Mouse (Mus musculus): ENCODE data around the gene Pbx1. TPM values are rescaled to one million over a fixed set of nuclear protein-coding genes. Genes with fewer than 3 reads are reported as not detected.

Pbx1 gene
- total RNA-seq, 4 experiments from 2014 or later = 136 to 166 (median 145) TPM

DNA sequence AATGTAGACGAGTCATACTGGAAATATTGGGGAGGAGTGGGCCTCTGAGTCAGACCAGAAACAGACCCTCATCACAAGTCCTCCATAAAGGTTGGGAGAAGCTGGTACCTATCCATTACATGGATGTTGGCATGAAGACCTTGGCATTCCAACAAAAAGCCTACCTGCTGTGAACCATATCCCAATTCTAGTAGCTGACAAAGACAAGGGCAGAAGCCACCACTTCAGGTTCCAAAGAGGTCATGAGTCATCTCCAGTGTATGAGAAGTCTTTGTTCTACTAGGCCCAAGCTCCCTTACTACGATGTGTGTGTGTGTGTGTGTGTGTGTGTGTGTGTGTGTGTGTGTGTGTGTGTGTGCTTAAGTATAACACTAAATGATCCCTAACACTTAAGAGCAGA, 160.0 kb downstream of the Pbx1 start:
- DNase-seq (ENCODE audit: low spot score in 2 of 2) = no peak

DNA sequence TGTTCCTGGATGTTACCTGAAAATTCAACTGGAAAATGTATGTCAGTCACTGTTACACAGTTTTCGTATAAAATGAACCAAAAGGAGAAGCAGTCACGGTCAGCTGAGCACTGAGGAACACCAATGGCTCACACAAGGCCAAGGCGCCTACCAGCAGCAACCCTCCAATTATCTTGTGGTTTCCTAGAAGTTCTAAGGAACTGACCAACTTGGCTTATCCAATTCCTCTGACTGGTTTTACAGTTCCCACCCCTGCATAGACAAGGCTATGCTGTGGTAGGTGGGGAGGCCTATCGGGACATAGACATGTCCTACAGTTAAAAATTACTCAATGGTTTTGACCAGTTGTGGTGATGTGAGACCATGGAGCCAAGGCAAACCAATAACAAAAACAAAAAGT, 160.9 kb downstream of the Pbx1 start:
- no peak for DNase-seq (ENCODE audit: low spot score in 2 of 2)

DNA sequence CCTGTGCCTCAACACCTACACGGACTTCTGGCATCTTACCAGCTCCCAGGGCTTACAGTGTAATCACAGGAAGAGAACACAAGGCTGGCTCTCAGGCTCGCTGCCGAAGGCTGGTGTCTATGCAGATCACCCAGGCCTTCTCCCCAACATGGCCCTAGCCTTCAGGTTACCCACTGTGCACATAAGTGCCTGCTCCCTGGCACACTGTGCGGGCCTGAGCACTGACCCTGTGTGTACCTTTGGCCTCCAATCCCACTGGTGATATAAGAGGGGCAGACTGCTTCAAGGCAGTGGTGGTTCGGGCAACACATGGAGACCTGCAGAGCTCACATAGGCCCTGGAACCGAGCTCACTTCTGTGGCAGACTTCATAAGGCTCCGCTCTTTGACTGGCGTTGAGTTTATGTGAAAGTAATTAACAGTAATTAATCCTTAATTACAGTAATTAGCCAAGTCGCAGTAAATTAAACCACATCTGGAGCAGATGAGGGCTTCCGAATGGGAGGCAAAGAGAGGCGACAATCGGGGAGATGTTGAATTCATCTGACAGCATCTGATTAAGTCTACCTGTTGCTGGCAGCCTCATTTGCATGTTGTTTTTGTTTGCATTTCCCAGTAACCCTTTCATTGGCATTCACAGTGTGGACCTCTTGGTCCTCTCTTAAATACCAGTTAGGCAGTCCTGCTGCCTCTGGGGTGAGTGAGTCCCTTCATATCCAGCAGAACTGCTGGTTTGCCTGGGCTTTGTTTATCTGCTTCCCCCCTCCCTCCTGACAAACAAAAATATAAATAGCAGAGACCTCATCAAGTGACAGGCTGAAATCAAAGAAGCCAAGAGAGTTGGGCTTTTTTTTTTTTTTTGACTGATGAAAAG, 163.1 kb downstream of the Pbx1 start:
- no peak for DNase-seq (ENCODE audit: low spot score in 2 of 2)

DNA sequence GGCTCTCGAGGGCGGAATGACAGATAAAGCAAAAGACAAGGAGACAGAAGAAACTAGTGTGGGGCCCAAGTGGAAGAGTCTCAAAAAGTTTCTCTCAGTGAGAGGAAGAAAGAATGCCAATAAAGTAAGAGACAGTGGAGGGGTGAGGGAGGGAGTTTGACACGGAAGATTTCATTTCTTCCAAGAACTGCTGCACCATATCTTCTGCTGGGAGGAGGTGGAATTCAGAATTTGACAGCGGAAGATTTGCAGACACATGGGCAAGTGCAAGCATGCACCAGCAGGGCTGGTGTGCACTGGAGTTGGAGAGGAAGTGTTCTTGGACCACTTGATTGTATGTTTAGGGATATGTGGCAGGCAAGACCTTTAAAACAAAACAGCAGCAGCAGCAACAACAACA, 163.8 kb downstream of the Pbx1 start:
- DNase-seq (ENCODE audit: low spot score in 2 of 2) = no peak

DNA sequence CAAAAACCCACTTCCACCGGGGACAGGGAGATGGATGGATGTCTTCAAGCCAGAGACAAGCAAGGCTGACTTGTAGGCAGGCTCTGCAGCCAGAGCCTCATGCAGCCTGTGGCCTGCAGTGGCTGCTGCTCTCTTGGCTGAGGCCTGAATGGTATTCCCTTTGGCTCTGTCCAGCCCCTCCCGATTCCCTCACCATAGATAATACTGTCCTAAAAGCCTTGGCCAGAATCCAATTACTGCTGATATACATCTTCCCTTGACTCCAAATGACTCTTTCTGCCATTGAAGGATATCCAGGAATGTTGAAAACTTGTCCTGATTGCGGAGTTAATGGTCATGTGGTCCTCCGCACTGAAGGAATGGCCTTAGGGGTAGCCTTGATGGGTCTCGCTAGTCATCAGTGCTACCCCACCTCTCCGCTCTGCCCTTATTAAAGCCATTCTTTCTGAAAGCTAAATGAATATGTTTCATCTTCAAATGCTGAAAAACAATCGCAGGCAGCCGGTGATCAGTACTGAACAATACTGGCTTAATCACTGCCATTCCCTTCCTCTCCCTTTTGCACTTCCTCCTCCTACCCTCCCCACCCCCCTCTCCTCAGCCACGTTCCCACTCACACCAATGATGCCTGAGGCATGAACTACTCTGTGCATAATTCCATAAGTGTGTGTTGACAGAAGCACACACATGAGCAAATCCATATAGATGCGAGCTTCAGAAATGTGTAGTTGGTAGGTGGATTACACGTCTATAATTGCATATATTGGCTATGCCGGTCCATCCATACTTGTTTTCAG, 166.3 kb downstream of the Pbx1 start:
- no peak for DNase-seq (ENCODE audit: low spot score in 2 of 2)

DNA sequence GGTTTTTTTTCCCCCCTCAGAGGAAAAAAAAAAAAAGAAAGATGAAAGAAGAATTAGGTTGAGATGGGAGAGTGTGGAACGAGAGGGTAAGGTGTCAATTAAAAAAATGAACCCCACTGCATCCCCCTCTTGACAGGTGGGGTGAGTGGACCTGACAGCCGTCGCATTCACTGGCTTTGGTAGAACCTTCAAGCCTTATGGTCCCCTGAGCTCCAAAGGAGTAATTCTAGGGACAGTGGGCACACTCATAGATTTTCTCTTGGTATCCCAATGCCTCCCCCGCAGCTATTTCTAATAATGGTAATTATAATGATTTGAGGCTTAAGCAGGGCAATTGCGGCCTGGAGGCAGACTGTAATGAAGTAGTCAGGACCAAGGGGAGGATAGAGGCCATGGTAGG, 167.0 kb downstream of the Pbx1 start:
- DNase-seq (ENCODE audit: low spot score in 2 of 2) = no peak

DNA sequence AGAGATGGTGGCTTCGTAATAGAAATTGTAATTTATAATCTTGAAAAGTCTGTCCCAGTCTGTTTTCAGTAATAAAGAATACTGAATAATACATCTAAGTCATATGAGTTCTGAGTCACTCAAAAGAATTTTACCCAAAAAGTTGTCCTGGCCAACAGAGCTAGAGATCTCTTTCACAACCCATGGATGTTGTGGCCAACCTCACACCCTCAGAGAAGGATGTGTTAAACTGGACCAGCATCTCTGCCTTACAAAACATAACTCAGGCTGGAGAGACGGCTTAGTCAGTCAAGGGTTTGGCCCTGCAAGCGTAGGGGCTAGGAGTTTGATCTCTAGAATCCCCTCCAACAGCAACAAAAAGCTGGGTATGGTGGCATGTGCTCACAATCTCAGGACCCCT, 171.7 kb downstream of the Pbx1 start:
- DNase-seq (ENCODE audit: low spot score in 2 of 2) = no peak

DNA sequence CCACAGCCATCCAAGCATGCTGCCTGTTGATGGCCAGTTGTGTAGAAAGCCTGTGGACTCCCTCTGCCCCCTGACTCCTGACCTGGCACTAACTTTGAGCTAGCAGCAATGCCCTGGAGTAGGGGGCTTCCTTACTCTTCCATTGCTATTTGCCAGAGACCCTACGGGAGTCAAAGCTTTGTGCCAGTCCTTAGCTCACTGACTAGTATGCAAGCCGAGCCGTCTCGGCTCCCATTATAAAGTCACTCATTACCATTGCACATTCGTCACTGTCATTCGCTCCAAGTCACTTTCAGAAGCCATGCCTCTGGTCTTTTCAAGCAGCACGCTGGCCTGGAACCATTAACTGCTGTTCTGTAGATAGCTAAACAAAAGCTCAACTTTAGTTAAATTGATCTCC, 173.2 kb downstream of the Pbx1 start:
- DNase-seq (ENCODE audit: low spot score in 2 of 2) = no peak

DNA sequence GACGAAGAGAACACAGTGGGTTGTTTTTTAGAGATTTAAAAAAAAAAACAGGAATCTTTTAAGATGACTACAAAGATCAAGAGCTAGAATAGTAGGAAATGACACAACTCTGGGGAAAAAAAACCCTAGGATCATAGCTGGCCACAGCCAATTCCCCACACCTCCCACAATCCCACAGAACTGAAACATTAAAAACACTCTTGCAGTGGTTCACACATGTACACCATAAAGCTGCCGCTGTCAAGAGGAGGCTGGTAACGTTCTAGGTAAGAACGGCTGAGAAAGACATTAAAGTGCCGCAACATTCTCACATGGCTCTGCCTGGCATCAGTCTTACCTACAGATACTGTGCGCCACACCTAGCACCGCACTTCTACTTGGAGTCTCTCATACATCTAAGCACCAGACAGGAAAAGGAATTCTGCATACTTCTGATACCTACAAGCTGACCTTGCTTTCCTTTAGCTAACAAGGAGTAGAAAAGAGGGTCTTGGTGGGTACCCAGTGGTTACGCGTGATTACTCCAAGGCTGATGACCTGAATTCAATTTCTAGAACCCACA, 176.6 kb downstream of the Pbx1 start:
- no peak for DNase-seq (ENCODE audit: low spot score in 2 of 2)

DNA sequence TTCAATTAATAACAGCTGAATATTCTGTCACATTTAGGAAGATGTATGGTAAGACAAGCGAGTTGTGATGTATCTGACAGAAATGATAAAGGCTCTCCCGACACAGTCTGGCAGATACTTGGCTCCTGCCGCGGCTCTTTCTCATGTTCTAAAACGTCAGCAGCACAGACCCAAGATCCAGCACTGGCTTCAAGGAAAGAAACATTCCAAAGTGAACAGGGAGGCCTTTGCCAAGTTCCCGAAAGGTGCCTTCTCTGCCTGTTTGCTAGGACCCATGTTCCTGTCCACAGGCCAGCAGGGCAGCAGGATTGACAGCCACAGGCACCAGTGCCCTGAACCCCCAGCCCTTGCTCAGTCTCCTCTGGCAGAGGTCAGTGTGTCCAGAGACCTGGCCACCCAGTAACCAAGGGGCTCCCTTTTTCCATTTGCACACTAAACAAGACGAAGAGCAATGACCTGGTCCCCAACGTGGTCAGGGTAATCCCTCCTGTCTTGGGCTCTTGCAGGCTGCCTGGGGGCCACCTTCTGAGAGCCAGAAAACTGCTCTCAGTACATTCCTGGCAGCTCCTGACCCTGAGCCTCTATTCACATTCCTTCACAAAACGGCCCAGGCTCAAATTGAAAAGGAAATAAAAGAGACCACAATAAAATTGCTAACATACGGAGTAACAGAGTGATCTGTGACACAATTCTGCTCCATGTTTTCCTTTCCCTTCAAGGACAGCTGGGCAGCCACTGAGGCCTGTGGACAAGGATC, 184.9 kb downstream of the Pbx1 start:
- no peak for DNase-seq (ENCODE audit: low spot score in 2 of 2)

DNA sequence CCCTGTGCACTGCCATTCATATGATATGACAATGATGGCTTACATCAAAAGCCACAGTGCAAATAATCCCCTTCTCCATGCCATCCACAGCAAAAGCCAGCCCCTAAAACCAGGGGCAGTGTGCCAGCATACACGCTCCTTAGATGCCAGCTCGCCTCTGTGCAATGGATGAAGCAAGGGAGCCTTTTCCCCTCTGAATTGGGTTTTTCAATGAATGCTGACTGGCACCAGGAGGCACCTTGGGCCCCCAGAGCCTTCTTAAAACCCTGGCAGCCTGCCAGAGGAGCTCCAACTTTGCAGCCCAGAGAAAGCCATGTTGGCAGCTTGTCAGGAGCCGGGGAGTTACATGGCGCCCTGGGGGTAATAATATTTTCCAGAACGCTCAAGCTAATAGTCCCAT, 186.5 kb downstream of the Pbx1 start:
- no peak for DNase-seq (ENCODE audit: low spot score in 2 of 2)

DNA sequence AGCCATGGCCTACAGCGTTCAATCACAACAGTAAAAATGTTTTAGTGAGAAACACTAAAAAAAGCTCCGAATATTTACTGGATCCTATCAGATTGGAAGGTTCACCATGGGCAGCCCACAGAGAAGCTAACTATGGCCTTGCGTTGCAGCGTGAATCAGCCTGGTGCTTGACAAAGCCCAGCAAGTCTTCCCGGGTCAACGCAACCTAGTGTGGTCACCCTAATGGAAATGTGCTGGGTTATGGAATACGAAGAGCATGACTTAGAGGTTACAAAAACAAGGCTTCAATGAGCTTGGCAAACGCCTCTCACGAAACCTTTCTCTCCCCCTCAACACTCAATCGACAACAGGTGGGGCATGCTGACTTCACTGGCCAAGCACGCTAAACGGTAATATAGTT, 188.3 kb downstream of the Pbx1 start:
- DNase-seq (ENCODE audit: low spot score in 2 of 2) = no peak

DNA sequence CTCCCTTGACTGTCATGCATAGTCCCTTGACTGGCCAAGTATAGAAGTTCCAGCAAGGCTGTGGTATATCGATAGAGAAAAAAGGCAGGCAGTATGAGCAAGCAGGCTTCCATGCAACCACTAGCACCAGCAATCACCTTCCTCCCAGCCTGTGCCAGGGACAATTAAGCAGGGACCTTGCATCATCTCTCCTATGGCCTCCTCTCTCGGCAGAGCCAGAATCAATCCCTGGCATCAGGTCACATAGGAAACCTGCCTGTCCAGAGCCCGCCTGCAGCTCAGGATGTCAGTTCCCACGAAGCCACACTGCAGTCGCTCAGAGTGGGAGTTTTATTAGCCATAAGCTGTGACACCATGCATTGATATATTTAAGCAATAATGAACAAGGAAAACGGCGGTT, 189.0 kb downstream of the Pbx1 start:
- DNase-seq (ENCODE audit: low spot score in 2 of 2) = no peak

DNA sequence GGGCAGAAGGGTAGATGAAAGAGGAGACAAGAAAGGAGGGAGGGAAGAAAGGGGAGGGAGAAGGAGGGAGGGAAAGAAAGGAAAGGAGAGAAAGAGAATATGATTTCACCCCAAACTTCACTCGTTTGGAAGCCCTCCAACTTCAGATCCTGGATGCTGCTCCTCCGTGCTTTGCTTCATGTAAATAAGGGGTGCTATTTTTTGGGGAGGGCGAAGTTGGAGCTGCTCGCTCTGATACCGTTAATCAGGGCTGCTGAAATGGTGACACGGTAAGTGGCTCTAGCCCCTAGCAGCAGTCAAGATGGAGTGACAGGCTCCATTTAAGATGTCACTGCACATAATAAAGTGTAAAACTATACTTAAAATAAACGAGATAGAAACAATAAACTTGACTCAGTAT, 190.8 kb downstream of the Pbx1 start:
- no peak for DNase-seq (ENCODE audit: low spot score in 2 of 2)

DNA sequence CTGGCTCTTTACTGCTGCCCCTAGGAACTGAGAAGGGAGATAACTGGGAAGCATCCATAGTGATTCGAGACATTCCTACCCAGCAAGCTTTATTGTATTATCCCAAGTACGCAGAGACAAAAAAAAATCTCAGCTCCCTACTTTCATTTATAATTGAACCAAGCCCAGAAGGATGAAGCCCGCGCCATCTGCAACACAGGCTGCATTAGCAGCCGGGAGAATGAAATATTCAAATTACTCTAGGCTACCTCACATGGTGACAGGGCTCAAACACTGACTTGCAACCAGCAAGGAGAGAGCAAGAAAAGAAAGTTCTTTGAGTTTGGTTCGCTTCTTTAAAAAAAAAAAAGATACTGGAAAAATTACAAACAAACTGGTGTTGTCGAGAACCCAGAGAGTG, 191.2 kb downstream of the Pbx1 start:
- no peak for DNase-seq (ENCODE audit: low spot score in 2 of 2)

DNA sequence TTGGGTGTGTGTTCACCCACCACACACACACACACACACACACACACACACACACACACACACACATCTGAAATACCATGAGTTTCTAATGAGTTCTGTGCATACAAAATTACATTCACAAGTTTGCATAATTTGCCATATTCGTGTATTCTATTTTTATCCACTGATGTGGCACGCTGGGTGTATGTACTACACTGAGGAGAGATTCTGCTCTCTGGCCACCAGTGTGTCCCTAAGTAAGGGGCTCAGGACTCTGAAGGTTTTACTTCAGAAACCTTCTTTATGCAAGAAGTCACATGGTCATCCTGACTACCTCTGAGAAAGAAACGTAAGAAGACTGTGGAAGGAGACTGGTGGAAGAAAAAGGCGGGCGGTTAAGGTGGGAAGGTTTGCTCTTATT, 191.7 kb downstream of the Pbx1 start:
- no peak for DNase-seq (ENCODE audit: low spot score in 2 of 2)

DNA sequence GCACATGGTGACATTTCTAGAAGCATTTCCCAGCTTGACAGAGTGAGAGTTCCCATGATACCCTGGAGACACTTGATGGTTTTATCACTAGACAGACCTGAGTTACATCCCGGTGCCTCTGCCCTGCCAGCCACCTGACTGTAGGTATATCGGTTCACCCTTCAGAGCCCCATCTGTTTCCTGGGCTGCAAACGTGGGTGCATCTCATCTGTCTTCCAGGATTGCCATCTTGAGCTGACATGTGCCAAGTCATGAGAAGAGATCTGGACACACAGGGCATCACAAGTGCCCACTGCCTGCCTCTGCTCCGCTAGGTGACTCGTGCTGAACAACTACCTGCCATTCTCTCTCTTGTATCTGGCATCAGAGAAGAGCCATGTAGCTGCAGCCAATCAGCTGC, 196.0 kb downstream of the Pbx1 start:
- no peak for DNase-seq (ENCODE audit: low spot score in 2 of 2)

DNA sequence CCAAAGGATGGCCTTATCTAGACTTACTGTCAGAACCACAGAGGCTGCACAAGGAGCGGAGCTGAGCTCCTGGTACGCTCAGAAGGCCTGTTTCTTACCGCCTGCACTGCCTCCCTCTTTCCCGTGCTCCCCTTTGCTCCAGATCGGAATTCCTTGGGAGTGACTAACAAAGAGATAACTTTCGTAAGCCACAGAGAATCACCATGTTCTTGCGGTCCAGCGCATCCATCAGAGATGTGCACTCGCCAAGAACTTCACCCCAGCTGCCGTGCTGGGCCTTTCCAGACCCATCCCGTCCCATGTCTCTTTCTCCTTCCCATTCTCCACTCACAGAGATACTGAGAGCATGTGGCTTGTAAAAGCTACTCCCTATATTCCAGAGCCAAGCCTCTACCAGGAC, 197.7 kb downstream of the Pbx1 start:
- no peak for DNase-seq (ENCODE audit: low spot score in 2 of 2)

DNA sequence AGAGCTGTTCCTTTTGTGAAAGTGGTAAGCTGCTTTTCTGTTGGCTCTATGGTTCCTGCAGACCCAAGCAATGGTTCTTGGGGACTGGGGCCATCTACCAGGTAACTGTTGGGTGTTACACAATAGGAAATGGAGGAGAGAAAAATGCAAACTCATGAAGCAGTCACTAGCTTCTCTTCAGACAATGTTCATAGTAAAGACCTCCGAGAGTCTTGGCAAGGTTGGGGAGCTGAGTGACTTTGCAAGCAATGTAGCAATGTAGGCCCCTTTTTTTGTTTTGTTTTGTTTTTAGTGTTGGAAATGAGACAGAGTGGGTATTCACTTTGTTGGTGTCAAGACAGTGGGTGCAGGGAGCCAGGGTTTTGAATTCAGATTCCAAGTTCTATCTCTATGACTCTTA, 198.9 kb downstream of the Pbx1 start:
- DNase-seq (ENCODE audit: low spot score in 2 of 2) = no peak

DNA sequence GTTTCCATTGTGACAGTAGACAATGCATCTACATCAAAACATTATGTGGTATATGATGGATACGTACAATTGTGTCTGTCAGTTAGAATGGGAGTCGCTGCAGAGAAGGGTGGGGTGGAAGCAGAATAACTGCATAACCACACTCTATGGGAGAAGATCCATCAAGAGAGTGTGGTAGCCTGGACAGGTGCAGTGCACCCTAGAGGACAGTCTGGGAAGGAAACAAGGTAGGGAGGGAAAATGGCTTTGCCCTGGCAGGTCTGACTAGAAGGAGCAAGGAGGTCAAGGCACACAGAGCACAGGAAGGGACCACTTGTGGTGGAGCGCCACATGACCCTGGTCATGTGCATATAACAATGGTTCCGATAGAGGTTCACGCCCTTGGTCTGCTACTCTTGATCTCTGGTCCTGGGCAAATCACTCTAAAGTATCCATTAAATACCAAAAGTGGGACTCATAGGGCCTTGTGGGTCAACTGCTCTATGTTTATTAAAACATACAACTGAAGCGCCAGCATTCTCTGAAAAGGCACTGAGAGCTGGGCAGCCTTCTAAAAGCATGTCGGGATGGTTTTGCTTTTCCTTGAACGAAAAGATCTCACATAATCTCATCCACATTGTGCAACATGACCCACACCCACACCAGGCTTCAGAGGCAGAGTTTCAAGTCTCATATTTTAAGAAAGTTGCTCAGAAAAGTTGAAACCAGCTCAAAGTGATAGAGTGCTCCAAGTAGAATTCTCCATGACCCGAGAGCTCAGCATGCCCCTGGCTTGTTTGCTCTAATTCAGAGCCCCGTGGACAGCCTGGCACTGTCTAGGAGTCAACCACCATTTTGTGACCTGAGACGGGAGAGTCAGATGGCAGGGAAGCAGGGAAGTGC, 200.3 kb downstream of the Pbx1 start:
- no peak for DNase-seq (ENCODE audit: low spot score in 2 of 2)

DNA sequence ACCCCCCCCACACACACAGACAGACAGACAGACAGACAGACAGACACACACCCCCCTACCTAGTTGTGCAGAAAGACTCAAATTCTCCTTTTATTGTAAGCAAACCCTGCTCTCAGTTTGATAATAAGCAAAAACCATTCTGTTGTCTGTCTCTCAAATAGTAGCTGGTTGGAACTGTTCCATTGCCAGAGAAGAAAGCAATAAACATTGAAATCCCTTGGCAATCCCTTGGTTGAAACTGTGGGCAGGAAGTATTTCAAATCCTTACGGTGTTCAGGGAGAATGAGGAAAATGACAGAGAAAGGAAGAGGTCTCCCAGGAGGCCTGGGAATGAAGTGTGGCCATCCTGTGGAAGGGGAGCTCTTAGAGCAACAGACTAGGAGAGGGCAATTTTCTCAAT, 201.2 kb downstream of the Pbx1 start:
- DNase-seq (ENCODE audit: low spot score in 2 of 2) = no peak

All from left cerebral cortex, adult 8-10 months (tissue).